In the genomic region with DNA sequence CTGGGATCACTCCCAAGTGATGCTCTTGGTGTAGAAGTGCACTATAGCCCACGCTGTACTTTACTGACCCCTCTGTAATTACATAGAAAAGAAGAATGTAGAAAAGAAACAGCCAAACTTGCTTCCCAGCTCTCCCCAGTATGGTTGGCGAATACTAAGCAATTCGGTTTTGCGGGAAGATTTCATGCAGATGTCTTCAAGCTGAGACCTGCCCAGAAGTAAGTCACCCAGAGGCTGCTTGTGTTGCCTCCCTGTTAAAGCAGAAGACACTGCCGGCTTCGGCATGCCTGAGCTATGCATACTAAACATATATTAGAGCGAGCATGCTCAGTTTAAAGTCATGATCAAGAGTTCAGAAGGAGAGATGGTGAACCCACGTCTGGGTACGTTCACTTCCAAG, we compare ENCODE assay signal across 21 mouse cellular contexts.
A peak's percentile ranks its signal among the peaks of the same experiment; 100 is the strongest.
DNase-seq lines count a peak whose midpoint lies in the region; ATAC-seq lines count a peak whose summit lies in the region.
"Had no signal": no experiment of that assay in that cellular context is flagged by ENCODE, and none has a peak within 500 bp of the region (broad histone marks: within the 10 kb centered on the region; RNA-seq: fewer than 3 reads in every experiment).

No protein-coding gene starts in this region.

- intact Hi-C loops in gastrocnemius, postnatal 14 days (cut with DNase I; ENCODE audit: low total_unique reads): no loop called here

- no peak overlapping the region for H3K9ac ChIP-seq in stomach, embryonic 15.5 days
- H3K9ac ChIP-seq: forebrain, embryonic 12.5 days; heart, embryonic 13.5 days; hindbrain, embryonic 12.5 days had no signal

- peak; percentile 22 for DNase-seq in urinary bladder, postnatal 14 days (ENCODE audit: low spot score)
- DNase-seq in urinary bladder, adult 2 months (ENCODE audit: low spot score): no peak
- no peak for DNase-seq in limb, embryonic 10.5 days (ENCODE audit: low spot score)
- no peak for DNase-seq in Muller cell, postnatal 12 days (ENCODE audit: inconsistent ontology term)
- no peak for DNase-seq in gastrocnemius, postnatal 14 days
- DNase-seq in layer of hippocampus, postnatal 25 days (ENCODE audit: extremely low spot score in 1 of 2, low spot score in 1 of 2): no peak
- DNase-seq: adrenal gland, adult 8-10 months; adrenal gland, postnatal 36 days; cerebellum, adult 2 months; cerebellum, postnatal 14 days; embryo, embryonic 11 days; gastrocnemius, postnatal 10 days; heart, postnatal 36 days had no signal

- no peak overlapping the region for H3K4me2 ChIP-seq in stomach, embryonic 15.5 days
- H3K4me2 ChIP-seq: forebrain, embryonic 12.5 days; heart, embryonic 13.5 days; hindbrain, embryonic 12.5 days had no signal

- no peaks in the 10 kb centered on the region for H3K27me3 ChIP-seq in limb, embryonic 10.5 days (ENCODE audit: low read depth, poor library complexity, severe bottlenecking)
- no peaks in the 10 kb centered on the region for H3K27me3 ChIP-seq in stomach, embryonic 15.5 days (replicated peaks)
- H3K27me3 ChIP-seq: CH12.LX; forebrain, embryonic 12.5 days; heart, embryonic 13.5 days; hindbrain, embryonic 12.5 days had no signal

- 81% methylated on average over 9 of the region's 9 CpGs for WGBS in limb, embryonic 10.5 days
- WGBS in stomach, embryonic 15.5 days: 83% methylated on average over 9 of the region's 9 CpGs

- peaks cover 37% of the 10 kb centered on the region for H3K4me1 ChIP-seq in limb, embryonic 10.5 days
- H3K4me1 ChIP-seq in stomach, embryonic 15.5 days: no peaks in the 10 kb centered on the region
- H3K4me1 ChIP-seq: heart, embryonic 13.5 days had no signal

- ATAC-seq in stomach, embryonic 15.5 days (ENCODE audit: insufficient read depth, low FRiP score, low read depth): no peak
- ATAC-seq: forebrain, embryonic 16.5 days; hindbrain, embryonic 16.5 days; inflammation-experienced regulatory T-cells, adult 6 months had no signal

- 0 out of 2 replicates have a peak overlapping the region, but pooled peaks have one; percentile 42 for H3K27ac ChIP-seq in limb, embryonic 10.5 days
- H3K27ac ChIP-seq in stomach, embryonic 15.5 days: peak overlapping the region; percentile 33; the same call in 1 of the 2 replicates
- H3K27ac ChIP-seq: forebrain, embryonic 12.5 days; heart, embryonic 13.5 days; hindbrain, embryonic 12.5 days had no signal

- H3K9me3 ChIP-seq in limb, embryonic 10.5 days (replicated peaks): no peaks in the 10 kb centered on the region
- H3K9me3 ChIP-seq in stomach, embryonic 15.5 days: no peaks in the 10 kb centered on the region
- H3K9me3 ChIP-seq: forebrain, embryonic 12.5 days; heart, embryonic 13.5 days; hindbrain, embryonic 12.5 days had no signal

- no peaks in the 10 kb centered on the region for H3K36me3 ChIP-seq in limb, embryonic 10.5 days
- no peaks in the 10 kb centered on the region for H3K36me3 ChIP-seq in stomach, embryonic 15.5 days
- H3K36me3 ChIP-seq: forebrain, embryonic 12.5 days; heart, embryonic 13.5 days; hindbrain, embryonic 12.5 days had no signal

- H3K4me3 ChIP-seq in limb, embryonic 10.5 days: no peak overlapping the region
- no peak overlapping the region for H3K4me3 ChIP-seq in stomach, embryonic 15.5 days (replicated peaks)
- H3K4me3 ChIP-seq: forebrain, embryonic 12.5 days; heart, embryonic 13.5 days; hindbrain, embryonic 12.5 days had no signal
